Mouse (Mus musculus) adipocyte (in vitro differentiated cells): ENCODE measurements around the gene Myo1h.
A peak's percentile ranks its signal among the peaks of the same experiment; 100 is the strongest.

Experiments
- DNase-seq: peaks from one replicate; pipeline ENCODE4 v3.0.0-alpha.2; 2016; ENCODE audit warnings: low spot score

Gene Myo1h

GRCm38 (mm10) chr5:114296693-114297631, 8.0 kb downstream of the Myo1h start:
- DNase-seq: no peak

- no peak for DNase-seq
Measured at GRCm38 (mm10) chr5:114298212-114298894, 9.4 kb downstream of the Myo1h start.

- no peak for DNase-seq
Measured at GRCm38 (mm10) chr5:114299156-114299855, 10.3 kb downstream of the Myo1h start.

- no peak for DNase-seq
Measured at GRCm38 (mm10) chr5:114299883-114300610, 11.1 kb downstream of the Myo1h start.

GRCm38 (mm10) chr5:114303166-114303565, 14.2 kb downstream of the Myo1h start:
- no peak for DNase-seq

- peak; percentile 18 for DNase-seq
Measured at GRCm38 (mm10) chr5:114306496-114306895, 17.5 kb downstream of the Myo1h start.

- DNase-seq: peak; percentile 78
Measured at GRCm38 (mm10) chr5:114308765-114309679, 20.1 kb downstream of the Myo1h start.

- no peak for DNase-seq
Measured at GRCm38 (mm10) chr5:114309680-114310036, 20.7 kb downstream of the Myo1h start.

GRCm38 (mm10) chr5:114323105-114323790, 34.3 kb downstream of the Myo1h start:
- no peak for DNase-seq

- DNase-seq: peak; percentile 44
Measured at GRCm38 (mm10) chr5:114323791-114324507, 35.0 kb downstream of the Myo1h start.

- no peak for DNase-seq
Measured at GRCm38 (mm10) chr5:114342996-114343395, 54.0 kb downstream of the Myo1h start.

GRCm38 (mm10) chr5:114343612-114344011, 54.6 kb downstream of the Myo1h start:
- DNase-seq: no peak

- no peak for DNase-seq
Measured at GRCm38 (mm10) chr5:114345538-114345937, 56.6 kb downstream of the Myo1h start.

GRCm38 (mm10) chr5:114347005-114347404, 58.0 kb downstream of the Myo1h start:
- no peak for DNase-seq

GRCm38 (mm10) chr5:114351490-114351889, 62.5 kb downstream of the Myo1h start:
- DNase-seq: no peak

- peak; percentile 92 for DNase-seq
Measured at GRCm38 (mm10) chr5:114356250-114356935, 67.4 kb downstream of the Myo1h start.

- DNase-seq: peak; percentile 39
Measured at GRCm38 (mm10) chr5:114356936-114357751, 68.2 kb downstream of the Myo1h start.

GRCm38 (mm10) chr5:114358833-114359232, 69.9 kb downstream of the Myo1h start:
- no peak for DNase-seq
